Mouse (Mus musculus) ES-Bruce4 (cell line): ENCODE results near the gene Tspyl1.

Experiments
- CTCF ChIP-seq: IDR thresholded peaks from one replicate; pipeline ENCODE4 v1.8.1; 2011; ENCODE audit warnings: low read depth, low read length
- EP300 ChIP-seq: IDR thresholded peaks from 2 replicates; pipeline ENCODE4 v1.6.1; 2011; ENCODE audit warnings: low read depth, low read length; ENCODE audit not compliant: insufficient read depth
- POLR2A ChIP-seq: IDR thresholded peaks from one replicate; pipeline ENCODE4 v1.8.1; 2011; ENCODE audit warnings: low read length; ENCODE audit not compliant: insufficient read depth

DNA sequence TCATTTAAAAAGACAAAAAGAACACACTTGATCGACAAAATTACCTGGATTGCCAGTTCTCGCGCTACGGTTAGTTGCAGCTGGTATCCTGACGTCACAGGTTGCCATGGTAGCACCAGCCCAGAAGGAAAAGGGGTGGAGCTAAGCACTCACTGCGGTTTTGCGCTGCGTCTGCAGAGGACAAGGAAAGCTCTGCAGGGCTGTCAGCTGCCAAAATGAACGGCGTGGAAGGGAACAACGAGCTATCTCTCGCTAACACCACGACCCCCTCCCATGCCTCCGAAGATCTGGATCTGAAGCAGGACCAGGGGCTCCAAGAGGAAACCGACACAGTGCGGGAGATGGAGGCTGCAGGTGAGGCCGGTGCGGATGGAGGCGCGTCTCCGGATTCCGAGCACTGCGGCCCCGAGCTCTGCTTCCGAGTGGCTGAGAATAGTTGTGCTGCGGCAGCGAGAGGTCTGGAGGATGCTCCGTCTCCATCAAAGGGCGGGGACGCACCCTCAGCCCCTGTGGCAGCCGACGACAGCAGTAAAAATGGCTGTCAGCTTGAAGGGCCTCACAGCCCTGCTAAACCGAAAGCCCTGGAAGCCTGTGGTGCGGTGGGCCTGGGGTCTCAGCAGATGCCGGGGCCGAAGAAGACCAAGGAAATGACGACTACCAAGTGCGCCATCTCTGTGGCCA lies 15.4 kb downstream of the Tspyl1 start, which contains the start of gene Tspyl4:
- TF ChIP-seq CTCF = no peak
- TF ChIP-seq POLR2A = no peak
- 0 out of 2 replicates have a peak, but pooled peaks have one; percentile 36 for TF ChIP-seq EP300
